10 mouse cellular contexts compared by ENCODE assay signal in the genomic region with DNA sequence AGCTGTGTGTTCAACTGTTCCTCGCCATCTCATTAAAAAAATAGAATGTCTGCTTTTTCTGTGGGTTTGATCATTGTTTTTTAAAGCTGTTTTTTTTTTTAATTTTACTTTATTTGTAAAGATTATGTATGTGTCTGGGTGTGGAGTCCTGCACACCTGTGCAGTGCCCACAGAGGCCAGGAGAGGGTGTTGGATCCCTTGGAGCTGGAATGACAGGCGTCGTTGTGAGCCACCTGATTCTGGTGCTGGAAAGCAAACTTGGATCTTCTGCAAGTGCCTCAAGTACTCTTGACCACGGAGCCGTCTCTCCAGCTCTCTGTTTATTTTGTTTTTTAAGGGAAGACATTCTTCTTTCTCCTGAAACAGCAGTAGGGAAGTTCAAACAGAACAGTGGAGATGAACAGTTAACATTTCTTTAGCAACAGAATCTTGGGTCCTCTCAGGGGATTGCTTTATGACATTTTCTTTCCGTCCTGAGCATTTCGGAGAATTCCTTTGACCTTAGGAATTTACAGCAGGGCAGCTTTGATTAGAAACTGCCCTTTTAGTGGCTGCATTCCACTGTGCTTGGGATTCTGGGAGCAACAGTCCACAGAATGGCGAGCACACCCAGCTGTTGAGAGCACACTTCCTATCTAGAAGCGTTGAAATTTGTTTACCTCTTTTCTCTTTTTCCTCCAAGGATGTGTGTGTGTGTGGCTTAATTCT. TPM values are rescaled to one million over a fixed set of nuclear protein-coding genes. Genes with fewer than 3 reads are reported as not detected.
DNase-seq lines count a peak whose midpoint lies in the region; ATAC-seq and TF ChIP-seq lines count a peak whose summit lies in the region.
"Had no signal": no experiment of that assay in that cellular context is flagged by ENCODE, and none has a peak within 500 bp of the region (broad histone marks: within the 10 kb centered on the region; RNA-seq: fewer than 3 reads in every experiment).

No protein-coding gene starts in this region.

- no peaks in the 10 kb centered on the region for H3K36me3 ChIP-seq in heart, adult 2 months (ENCODE audit: control insufficient read depth, insufficient read depth, low read length)
- no peaks in the 10 kb centered on the region for H3K36me3 ChIP-seq in heart, embryonic 16.5 days (ENCODE audit: control insufficient read depth, insufficient read depth)
- H3K36me3 ChIP-seq in limb, embryonic 15.5 days, result no peaks in the 10 kb centered on the region

- no peak for TF ChIP-seq EP300 in heart, adult 2 months (IDR thresholded peaks at IDR 0.05; ENCODE audit: insufficient read depth, low read depth, low read length)

- H3K9ac ChIP-seq in heart, adult 2 months (ENCODE audit: low read depth, low read length), result no peak overlapping the region
- H3K9ac ChIP-seq in heart, embryonic 16.5 days (ENCODE audit: low read length), result no peak overlapping the region; the same call in 1 of the 2 replicates
- no peak overlapping the region for H3K9ac ChIP-seq in limb, embryonic 15.5 days

- no peak for DNase-seq in heart, adult 2 months
- no peak for DNase-seq in heart, adult 18-20 months
- DNase-seq in ES-CJ7 (ENCODE audit: low read depth, low spot score), result peak; percentile 23
- DNase-seq in cerebellum, postnatal 14 days, result no peak
- DNase-seq in adrenal gland, postnatal 14 days, result no peak
- DNase-seq in right cerebral cortex, postnatal 36 days (ENCODE audit: low spot score in 2 of 2), result no peak
- DNase-seq: adrenal gland, postnatal 25 days; right cerebral cortex, postnatal 25 days had no signal

- no peaks in the 10 kb centered on the region for H3K9me3 ChIP-seq in heart, embryonic 16.5 days (replicated peaks; ENCODE audit: control insufficient read depth, low read length)
- H3K9me3 ChIP-seq in limb, embryonic 15.5 days, result no peaks in the 10 kb centered on the region

- H3K27ac ChIP-seq in heart, adult 2 months, result no peak overlapping the region
- H3K27ac ChIP-seq in heart, embryonic 16.5 days (ENCODE audit: low read length), result 0 out of 2 replicates have a peak overlapping the region, but pooled peaks have one; percentile 12
- H3K27ac ChIP-seq in limb, embryonic 15.5 days, result 0 out of 2 replicates have a peak overlapping the region, but pooled peaks have one; percentile 27

- WGBS in heart, adult 2 months, result 27% methylated on average over 9 of the region's 9 CpGs
- 19% methylated on average over 9 of the region's 9 CpGs for WGBS in heart, embryonic 16.5 days
- WGBS in limb, embryonic 15.5 days, result 20% methylated on average over 9 of the region's 9 CpGs

- intact Hi-C loops in heart, adult 2 months (cut with DNase I), result loop anchor here (10.0 kb wide), 1 partner anchor 424 kb away; no protein-coding TSS in a partner anchor

- TF ChIP-seq CTCF in heart, adult 2 months (IDR thresholded peaks at IDR 0.05), result peak; percentile 25

- no peak for TF ChIP-seq POLR2A in heart, adult 2 months (IDR thresholded peaks at IDR 0.05; ENCODE audit: insufficient read depth, low read depth, low read length)

- H3K27me3 ChIP-seq in heart, adult 2 months (ENCODE audit: control insufficient read depth, insufficient read depth, low read length), result no peaks in the 10 kb centered on the region
- no peaks in the 10 kb centered on the region for H3K27me3 ChIP-seq in heart, embryonic 16.5 days (ENCODE audit: control insufficient read depth, insufficient read depth, low read length)
- H3K27me3 ChIP-seq in limb, embryonic 15.5 days, result no peaks in the 10 kb centered on the region

- H3K4me2 ChIP-seq in heart, embryonic 16.5 days (ENCODE audit: low read depth, low read length), result no peak overlapping the region
- H3K4me2 ChIP-seq in limb, embryonic 15.5 days, result no peak overlapping the region

- H3K79me2 ChIP-seq in heart, adult 2 months (replicated peaks; ENCODE audit: control insufficient read depth, insufficient read depth, low read length), result no peaks in the 10 kb centered on the region

- peaks cover 4% of the 10 kb centered on the region for H3K4me1 ChIP-seq in heart, adult 2 months (ENCODE audit: control insufficient read depth, insufficient read depth, low read length)
- peaks cover 7% of the 10 kb centered on the region; the same call in 1 of the 2 replicates for H3K4me1 ChIP-seq in heart, embryonic 16.5 days (ENCODE audit: control insufficient read depth, insufficient read depth, low read length)
- H3K4me1 ChIP-seq in limb, embryonic 15.5 days, result peaks cover 9% of the 10 kb centered on the region; the same call in 1 of the 2 replicates

- H3K4me3 ChIP-seq in heart, adult 2 months, result no peak overlapping the region
- no peak overlapping the region for H3K4me3 ChIP-seq in heart, embryonic 16.5 days (ENCODE audit: low read length)
- H3K4me3 ChIP-seq in limb, embryonic 15.5 days, result no peak overlapping the region

- no peak for ATAC-seq in heart, embryonic 16.5 days (replicated peaks; ENCODE audit: extremely low read depth, insufficient read depth, low FRiP score)
- ATAC-seq in limb, embryonic 15.5 days (ENCODE audit: insufficient number of reproducible peaks, low FRiP score, low TSS enrichment, low read depth), result no peak

RNA-seq across cellular contexts. Expression of gene Pmp22, which starts 39.9 kb away (rescaled TPM):
- total RNA-seq in heart, adult 2 months (2021), result 10 to 100 TPM; 37.5 to 49.6 TPM
- polyA plus RNA-seq in heart, adult 2 months (2012; rRNA removed), result 53.5 and 69.4 TPM in 2 replicates
- total RNA-seq in heart, adult 18-20 months (2021), result 10 to 100 TPM; 37.4 to 40.8 TPM
- 119 and 126 TPM in 2 replicates for polyA plus RNA-seq in heart, embryonic 16.5 days (2015; fragmentation: Nextera tagmentation; extraction: Ambion mirVana)
- polyA plus RNA-seq in limb, embryonic 15.5 days (2015; fragmentation: Nextera tagmentation; extraction: Ambion mirVana), result 307 and 381 TPM in 2 replicates
- 112 and 113 TPM in 2 replicates for total RNA-seq in adrenal gland, postnatal 14 days (2021)
